Mouse (Mus musculus) gastrocnemius, adult 2 months (tissue): ENCODE measurements around the gene Fads1. TPM values are rescaled to one million over a fixed set of nuclear protein-coding genes. Genes with fewer than 3 reads are reported as not detected.

Source experiments
- DNase-seq: peaks from one replicate; pipeline ENCODE4 v3.0.0; 2022
- H3K27ac ChIP-seq: fragments of 200-600 bp; 2 replicates; pipeline ENCODE4 v1.8.1; 2022; ENCODE audit warnings: mild to moderate bottlenecking
- H3K4me3 ChIP-seq: fragments of 200-600 bp; 2 replicates; pipeline ENCODE4 v1.8.1; 2022; ENCODE audit warnings: mild to moderate bottlenecking, moderate library complexity
- CTCF ChIP-seq: fragments of 200-600 bp; IDR thresholded peaks from 2 replicates; pipeline ENCODE4 v1.8.1; 2022; ENCODE audit warnings: antibody characterized with exemption, mild to moderate bottlenecking, moderate library complexity
- intact Hi-C: fragments of 180-260 bp; cut with DNase I; formaldehyde crosslinking; loops from one replicate; pipeline ENCODE4 v1.15.1; 2025
- total RNA-seq, 2 experiments: library from RNA; stranded (reverse); gene quantifications; 2 replicates each; pipeline ENCODE4 v1.2.3; 2021

Gene Fads1
- total RNA-seq, 2 experiments from 2014 or later = 4.2 to 9.9 TPM

GRCm38 (mm10) chr19:10183299-10183983 is 753 bp downstream of the Fads1 start:
- TF ChIP-seq CTCF = no peak
- Histone ChIP-seq H3K27ac (peak overlapping the region; percentile 85), H3K4me3 (peak overlapping the region; percentile 94)
- peak; percentile 68 for DNase-seq
- intact Hi-C loops = loop anchor here (10.0 kb wide), 1 partner anchor 79 kb away; the partner anchor contains the start of gene Fads2

GRCm38 (mm10) chr19:10184096-10184495 is 1.4 kb downstream of the Fads1 start:
- intact Hi-C loops = loop anchor here (10.0 kb wide), 1 partner anchor 79 kb away; the partner anchor contains the start of gene Fads2
- H3K27ac ChIP-seq = peak overlapping the region; percentile 85
- H3K4me3 ChIP-seq = peak overlapping the region; percentile 94
- no peak for DNase-seq
- TF ChIP-seq CTCF = no peak

- TF ChIP-seq CTCF = no peak
- Histone ChIP-seq H3K4me3 (no peak overlapping the region), H3K27ac (no peak overlapping the region)
- DNase-seq = no peak
- intact Hi-C loops = loop anchor here (10.0 kb wide), 1 partner anchor 81 kb away; the partner anchor contains the start of gene Fads2
Observed at GRCm38 (mm10) chr19:10185876-10186275, 3.2 kb downstream of the Fads1 start.

DNA sequence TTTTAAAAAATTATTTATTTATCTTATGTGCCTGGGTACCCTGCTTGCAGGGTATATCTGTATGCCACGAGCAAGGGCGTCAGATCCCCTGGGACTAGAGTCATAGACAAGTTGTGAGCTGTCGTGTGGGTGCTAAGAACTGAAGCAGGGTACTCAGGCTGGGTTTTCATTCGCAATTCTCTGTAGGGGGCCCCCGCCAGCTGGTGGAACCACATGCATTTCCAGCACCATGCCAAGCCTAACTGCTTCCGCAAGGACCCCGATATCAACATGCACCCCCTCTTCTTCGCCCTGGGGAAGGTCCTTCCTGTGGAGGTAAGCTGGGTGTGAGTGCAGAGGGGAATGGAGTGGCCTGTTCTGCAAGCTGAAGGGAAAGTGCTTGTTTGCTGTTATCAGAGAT is 3.9 kb downstream of the Fads1 start:
- intact Hi-C loops = loop anchor here (10.0 kb wide), 1 partner anchor 82 kb away; the partner anchor contains the start of gene Fads2
- no peak overlapping the region for H3K27ac ChIP-seq
- H3K4me3 ChIP-seq = no peak overlapping the region
- no peak for TF ChIP-seq CTCF
- DNase-seq = no peak

- peak; percentile 58 for DNase-seq
- no peak overlapping the region for H3K27ac ChIP-seq
- H3K4me3 ChIP-seq = peak overlapping the region; percentile 15
- no peak for TF ChIP-seq CTCF
- intact Hi-C loops = loop anchor here (10.0 kb wide), 1 partner anchor 84 kb away; the partner anchor contains the start of gene Fads2
Observed at GRCm38 (mm10) chr19:10188281-10188811, 5.7 kb downstream of the Fads1 start.

DNA sequence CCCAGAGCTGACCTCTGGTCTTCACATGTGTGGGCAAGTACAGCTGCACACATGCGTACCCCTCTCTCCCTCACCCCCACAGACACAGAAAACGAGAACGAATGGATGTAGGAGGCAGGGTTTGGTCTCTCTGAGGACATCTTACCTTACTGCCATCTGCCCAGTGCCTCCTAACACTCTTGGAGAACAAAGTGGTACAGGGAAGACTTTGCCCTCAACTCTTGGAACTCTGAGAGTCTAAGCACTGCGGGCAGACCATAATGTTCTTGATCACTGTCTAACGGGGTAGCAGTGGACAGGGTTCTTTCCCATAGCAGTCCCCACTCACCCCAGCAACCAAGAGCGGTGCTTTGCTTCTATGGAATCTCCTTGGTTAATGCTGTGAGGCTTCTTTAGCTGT is 6.3 kb downstream of the Fads1 start:
- Histone ChIP-seq H3K27ac (no peak overlapping the region), H3K4me3 (no peak overlapping the region)
- no peak for TF ChIP-seq CTCF
- intact Hi-C loops = loop anchor here (10.0 kb wide), 1 partner anchor 84 kb away; the partner anchor contains the start of gene Fads2
- no peak for DNase-seq

GRCm38 (mm10) chr19:10189940-10190339 is 7.3 kb downstream of the Fads1 start:
- no peak for TF ChIP-seq CTCF
- no peak overlapping the region for H3K4me3 ChIP-seq
- H3K27ac ChIP-seq = no peak overlapping the region
- intact Hi-C loops = loop anchor here (10.0 kb wide), 1 partner anchor 85 kb away; the partner anchor contains the start of gene Fads2
- DNase-seq = no peak

- peak; percentile 70 for DNase-seq
- intact Hi-C loops = no loop called here
- peak; percentile 77 for TF ChIP-seq CTCF
- Histone ChIP-seq H3K4me3 (no peak overlapping the region), H3K27ac (no peak overlapping the region)
Observed at GRCm38 (mm10) chr19:10190796-10191195, 8.1 kb downstream of the Fads1 start.

DNA sequence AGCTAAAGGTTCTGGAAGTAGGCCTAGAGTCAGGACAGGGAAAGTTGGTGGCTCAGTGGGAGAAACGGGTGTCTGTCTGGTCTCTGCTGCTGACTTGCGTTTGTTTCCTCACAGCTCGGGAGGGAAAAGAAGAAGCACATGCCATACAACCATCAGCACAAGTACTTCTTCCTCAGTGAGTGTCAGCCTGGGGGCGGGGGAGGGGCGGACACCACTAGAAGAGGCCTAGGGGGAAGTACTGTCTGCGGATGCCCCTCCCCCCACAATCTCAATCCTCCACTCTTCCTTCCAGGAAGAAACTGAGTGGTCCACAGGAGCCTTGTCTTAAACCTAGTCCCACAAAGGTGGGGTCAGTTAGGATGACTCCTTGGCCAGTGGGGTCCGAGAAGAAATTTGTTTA is 8.6 kb downstream of the Fads1 start:
- no peak overlapping the region for H3K4me3 ChIP-seq
- DNase-seq = no peak
- H3K27ac ChIP-seq = no peak overlapping the region
- no peak for TF ChIP-seq CTCF
- intact Hi-C loops = no loop called here

DNA sequence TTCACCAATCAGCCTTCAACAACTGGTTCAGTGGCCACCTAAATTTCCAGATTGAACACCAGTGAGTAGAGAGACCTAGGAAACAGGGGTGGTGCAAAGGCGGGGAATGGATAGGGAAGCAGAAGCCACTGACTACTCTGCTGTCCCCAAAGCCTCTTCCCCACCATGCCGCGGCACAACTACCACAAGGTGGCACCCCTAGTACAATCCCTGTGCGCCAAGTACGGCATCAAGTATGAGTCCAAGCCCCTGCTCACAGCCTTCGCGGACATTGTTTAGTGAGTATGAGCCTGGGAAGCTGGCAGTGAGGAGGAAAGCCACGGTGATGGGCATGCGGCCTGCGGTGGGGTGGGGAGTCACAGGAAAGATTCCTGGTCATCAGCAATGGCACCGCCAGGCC is 11.6 kb downstream of the Fads1 start:
- no peak for TF ChIP-seq CTCF
- H3K4me3 ChIP-seq = no peak overlapping the region
- peak; percentile 14 for DNase-seq
- intact Hi-C loops = no loop called here
- no peak overlapping the region for H3K27ac ChIP-seq

- no peak for TF ChIP-seq CTCF
- DNase-seq = peak; percentile 40
- H3K27ac ChIP-seq = peak overlapping the region; percentile 17; the same call in 1 of the 2 replicates
- no peak overlapping the region for H3K4me3 ChIP-seq
- intact Hi-C loops = no loop called here
Observed at GRCm38 (mm10) chr19:10195252-10195651, 12.6 kb downstream of the Fads1 start.

DNA sequence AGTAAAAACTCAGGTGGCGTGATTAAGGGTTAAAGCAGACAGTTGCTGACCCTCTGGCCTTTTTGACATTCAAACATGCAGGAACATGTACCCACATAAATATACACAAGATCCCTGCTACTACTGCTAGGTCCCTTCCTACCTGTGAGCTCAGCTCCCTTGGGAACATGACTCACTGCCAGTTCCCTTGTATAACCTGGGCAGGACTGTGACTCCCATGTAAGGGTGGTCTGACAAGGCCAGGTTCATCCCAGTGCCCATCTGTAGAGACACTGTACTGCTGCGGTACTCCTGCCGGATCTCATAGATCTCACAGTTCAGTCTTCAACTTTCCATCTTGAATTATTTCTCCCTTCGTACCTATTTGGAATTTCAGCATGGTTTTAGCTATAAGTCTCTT is 14.4 kb downstream of the Fads1 start:
- H3K27ac ChIP-seq = no peak overlapping the region
- no peak for DNase-seq
- no peak overlapping the region for H3K4me3 ChIP-seq
- intact Hi-C loops = no loop called here
- TF ChIP-seq CTCF = no peak

- intact Hi-C loops = loop anchor here (2.0 kb wide), 1 partner anchor 197 kb away; the partner anchor contains the start of genes Best1 and Rab3il1
- DNase-seq = no peak
- Histone ChIP-seq H3K27ac (no peak overlapping the region), H3K4me3 (no peak overlapping the region)
- no peak for TF ChIP-seq CTCF
Observed at GRCm38 (mm10) chr19:10198286-10198685, 15.6 kb downstream of the Fads1 start.

- intact Hi-C loops = loop anchor here (2.0 kb wide), 1 partner anchor 198 kb away; the partner anchor contains the start of genes Best1 and Rab3il1
- DNase-seq = peak; percentile 86
- peak; percentile 92 for TF ChIP-seq CTCF
- H3K27ac ChIP-seq = no peak overlapping the region
- no peak overlapping the region for H3K4me3 ChIP-seq
Observed at GRCm38 (mm10) chr19:10198723-10199122, 16.0 kb downstream of the Fads1 start.
